Mouse (Mus musculus): ENCODE measurements around the gene Psmg4. TPM values are rescaled to one million over a fixed set of nuclear protein-coding genes. Genes with fewer than 3 reads are reported as not detected.

Psmg4 gene
- polyA plus RNA-seq, 1 experiment from 2014 or later, result 86.6 TPM

GRCm38 (mm10) chr13:34128276-34129114 lies 34.3 kb upstream of the Psmg4 start:
- Histone ChIP-seq H3K27ac (ENCODE audit: low read length) (no peak overlapping the region), H3K4me2 (replicated peaks; ENCODE audit: low read depth, low read length) (peak overlapping the region; percentile 76), H3K9me3 (ENCODE audit: control insufficient read depth, low read depth, low read length) (no peaks in the 10 kb centered on the region), H3K9ac (replicated peaks; ENCODE audit: low read depth, low read length) (no peak overlapping the region), H3K4me3 (ENCODE audit: low read depth, low read length) (no peak overlapping the region; the same call in 1 of the 2 replicates), H3K36me3 (ENCODE audit: control insufficient read depth, insufficient read depth, low read length) (no peaks in the 10 kb centered on the region; the same call in 1 of the 2 replicates), H3K4me1 (ENCODE audit: control insufficient read depth, insufficient read depth, low read length) (peaks cover 11% of the 10 kb centered on the region), H3K27me3 (ENCODE audit: control insufficient read depth, insufficient read depth, low read length) (no peaks in the 10 kb centered on the region)
- 87% methylated on average over 9 of the region's 9 CpGs for WGBS
- no peak for ATAC-seq (ENCODE audit: insufficient number of reproducible peaks, insufficient read depth, low FRiP score, low read depth)

GRCm38 (mm10) chr13:34129485-34130225 lies 33.1 kb upstream of the Psmg4 start:
- peak; percentile 69 for ATAC-seq (ENCODE audit: insufficient number of reproducible peaks, insufficient read depth, low FRiP score, low read depth)
- under 1% methylated on average over 31 of the region's 31 CpGs for WGBS
- no peaks in the 10 kb centered on the region for H3K9me3 ChIP-seq (ENCODE audit: control insufficient read depth, low read depth, low read length)

GRCm38 (mm10) chr13:34130226-34130731 lies 32.5 kb upstream of the Psmg4 start, which contains the start of gene Tubb2b:
Gene Tubb2b, minus strand, starts transcription at chr13:34130466.
- Histone ChIP-seq H3K27ac (ENCODE audit: low read length) (peak within 1 kb of the TSS; percentile 77), H3K36me3 (ENCODE audit: control insufficient read depth, insufficient read depth, low read length) (no peaks in the 10 kb centered on the region), H3K4me1 (ENCODE audit: control insufficient read depth, insufficient read depth, low read length) (peaks cover 11% of the 10 kb centered on the region), H3K4me2 (replicated peaks; ENCODE audit: low read depth, low read length) (peak within 1 kb of the TSS; percentile 76), H3K9me3 (ENCODE audit: control insufficient read depth, low read depth, low read length) (no peaks in the 10 kb centered on the region), H3K27me3 (ENCODE audit: control insufficient read depth, insufficient read depth, low read length) (no peaks in the 10 kb centered on the region), H3K9ac (replicated peaks; ENCODE audit: low read depth, low read length) (peak within 1 kb of the TSS; percentile 49), H3K4me3 (ENCODE audit: low read depth, low read length) (peak within 1 kb of the TSS; percentile 70)
- ATAC-seq (ENCODE audit: insufficient number of reproducible peaks, insufficient read depth, low FRiP score, low read depth), result peak; percentile 91
- WGBS, result under 1% methylated on average over 26 of the region's 26 CpGs

More at GRCm38 (mm10) chr13:34129485-34130225, 33.1 kb upstream of the Psmg4 start:
- Histone ChIP-seq H3K36me3 (ENCODE audit: control insufficient read depth, insufficient read depth, low read length) (no peaks in the 10 kb centered on the region; the same call in 1 of the 2 replicates), H3K9ac (replicated peaks; ENCODE audit: low read depth, low read length) (peak overlapping the region; percentile 49), H3K4me3 (ENCODE audit: low read depth, low read length) (peak overlapping the region; percentile 70), H3K4me2 (replicated peaks; ENCODE audit: low read depth, low read length) (peak overlapping the region; percentile 76), H3K27ac (ENCODE audit: low read length) (peak overlapping the region; percentile 77), H3K4me1 (ENCODE audit: control insufficient read depth, insufficient read depth, low read length) (peaks cover 11% of the 10 kb centered on the region), H3K27me3 (ENCODE audit: control insufficient read depth, insufficient read depth, low read length) (no peaks in the 10 kb centered on the region)

GRCm38 (mm10) chr13:34131011-34131707 lies 31.6 kb upstream of the Psmg4 start:
- peak; percentile 26 for ATAC-seq (ENCODE audit: insufficient number of reproducible peaks, insufficient read depth, low FRiP score, low read depth)
- Histone ChIP-seq H3K4me3 (ENCODE audit: low read depth, low read length) (peak overlapping the region; percentile 70), H3K36me3 (ENCODE audit: control insufficient read depth, insufficient read depth, low read length) (no peaks in the 10 kb centered on the region), H3K4me1 (ENCODE audit: control insufficient read depth, insufficient read depth, low read length) (peaks cover 11% of the 10 kb centered on the region), H3K27ac (ENCODE audit: low read length) (peak overlapping the region; percentile 74), H3K9ac (replicated peaks; ENCODE audit: low read depth, low read length) (peak overlapping the region; percentile 49; the same call in 1 of the 2 replicates), H3K4me2 (replicated peaks; ENCODE audit: low read depth, low read length) (peak overlapping the region; percentile 76), H3K9me3 (ENCODE audit: control insufficient read depth, low read depth, low read length) (no peaks in the 10 kb centered on the region), H3K27me3 (ENCODE audit: control insufficient read depth, insufficient read depth, low read length) (no peaks in the 10 kb centered on the region)
- WGBS, result under 1% methylated on average over 24 of the region's 24 CpGs

GRCm38 (mm10) chr13:34131708-34132060 lies 31.1 kb upstream of the Psmg4 start:
- ATAC-seq (ENCODE audit: insufficient number of reproducible peaks, insufficient read depth, low FRiP score, low read depth), result no peak
- Histone ChIP-seq H3K4me2 (replicated peaks; ENCODE audit: low read depth, low read length) (peak overlapping the region; percentile 76), H3K4me1 (ENCODE audit: control insufficient read depth, insufficient read depth, low read length) (peaks cover 8% of the 10 kb centered on the region), H3K4me3 (ENCODE audit: low read depth, low read length) (peak overlapping the region; percentile 70), H3K27me3 (ENCODE audit: control insufficient read depth, insufficient read depth, low read length) (no peaks in the 10 kb centered on the region), H3K27ac (ENCODE audit: low read length) (peak overlapping the region; percentile 74; the same call in 1 of the 2 replicates), H3K9ac (replicated peaks; ENCODE audit: low read depth, low read length) (no peak overlapping the region), H3K36me3 (ENCODE audit: control insufficient read depth, insufficient read depth, low read length) (no peaks in the 10 kb centered on the region), H3K9me3 (ENCODE audit: control insufficient read depth, low read depth, low read length) (no peaks in the 10 kb centered on the region)
- 5% methylated on average over 10 of the region's 10 CpGs for WGBS

GRCm38 (mm10) chr13:34132299-34132698 lies 30.5 kb upstream of the Psmg4 start:
- H3K9ac ChIP-seq (replicated peaks; ENCODE audit: low read depth, low read length), result no peak overlapping the region
- WGBS, result 7% methylated on average over 15 of the region's 15 CpGs
- H3K36me3 ChIP-seq (ENCODE audit: control insufficient read depth, insufficient read depth, low read length), result no peaks in the 10 kb centered on the region
- no peaks in the 10 kb centered on the region for H3K27me3 ChIP-seq (ENCODE audit: control insufficient read depth, insufficient read depth, low read length)
- no peak overlapping the region for H3K27ac ChIP-seq (ENCODE audit: low read length)
- ATAC-seq (ENCODE audit: insufficient number of reproducible peaks, insufficient read depth, low FRiP score, low read depth), result no peak
- peak overlapping the region; percentile 76 for H3K4me2 ChIP-seq (replicated peaks; ENCODE audit: low read depth, low read length)
- H3K9me3 ChIP-seq (ENCODE audit: control insufficient read depth, low read depth, low read length), result no peaks in the 10 kb centered on the region
- 0 out of 2 replicates have a peak overlapping the region, but pooled peaks have one; percentile 2 for H3K4me3 ChIP-seq (ENCODE audit: low read depth, low read length)
- peaks cover 8% of the 10 kb centered on the region for H3K4me1 ChIP-seq (ENCODE audit: control insufficient read depth, insufficient read depth, low read length)

GRCm38 (mm10) chr13:34132875-34133274 lies 29.9 kb upstream of the Psmg4 start:
- WGBS, result 35% methylated on average over 6 of the region's 6 CpGs
- Histone ChIP-seq H3K4me2 (replicated peaks; ENCODE audit: low read depth, low read length) (peak overlapping the region; percentile 76), H3K4me3 (ENCODE audit: low read depth, low read length) (no peak overlapping the region), H3K4me1 (ENCODE audit: control insufficient read depth, insufficient read depth, low read length) (peaks cover 8% of the 10 kb centered on the region), H3K27ac (ENCODE audit: low read length) (no peak overlapping the region), H3K9me3 (ENCODE audit: control insufficient read depth, low read depth, low read length) (no peaks in the 10 kb centered on the region), H3K27me3 (ENCODE audit: control insufficient read depth, insufficient read depth, low read length) (no peaks in the 10 kb centered on the region), H3K9ac (replicated peaks; ENCODE audit: low read depth, low read length) (no peak overlapping the region), H3K36me3 (ENCODE audit: control insufficient read depth, insufficient read depth, low read length) (no peaks in the 10 kb centered on the region)
- ATAC-seq (ENCODE audit: insufficient number of reproducible peaks, insufficient read depth, low FRiP score, low read depth), result no peak

Measured in stomach, embryonic 14.5 days (tissue).